Mouse (Mus musculus) testis, postnatal 14 days (tissue): Measurements from ENCODE around the gene Stxbp6.

ENCODE experiments used
- DNase-seq: peaks from one replicate; pipeline ENCODE4 v3.0.0; 2021; ENCODE audit warnings: low spot score

The Stxbp6 gene

GRCm38 (mm10) chr12:44913854-44914253 is 160.7 kb downstream of the Stxbp6 start:
- DNase-seq, result no peak

GRCm38 (mm10) chr12:44908028-44908702 is 166.3 kb downstream of the Stxbp6 start:
- DNase-seq, result no peak

- no peak for DNase-seq
Observed at GRCm38 (mm10) chr12:44906001-44906400, 168.5 kb downstream of the Stxbp6 start.

DNA sequence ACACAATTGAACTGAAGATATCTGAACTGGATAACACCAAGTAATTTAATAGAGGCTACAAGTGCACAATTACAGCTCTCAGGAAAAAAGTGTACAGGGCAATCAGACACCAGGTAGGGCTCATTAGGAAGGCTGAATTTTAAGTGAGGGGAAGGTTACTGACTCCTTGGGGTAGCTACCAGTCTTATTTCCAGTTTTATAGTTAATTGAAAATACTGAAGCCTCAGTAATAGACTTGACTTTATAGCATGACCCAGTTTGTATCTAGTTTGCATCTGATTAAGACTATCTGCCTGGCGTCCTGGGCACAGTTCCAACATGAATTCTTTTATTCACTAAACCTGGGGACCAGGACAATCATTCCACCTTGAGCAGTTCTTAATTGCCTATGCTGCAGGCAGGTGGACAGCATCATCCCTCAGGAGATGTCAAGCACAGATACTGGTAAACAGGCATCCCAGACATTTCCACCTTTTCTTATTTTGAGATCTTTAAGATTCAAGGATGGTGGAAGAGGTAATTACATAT is 171.2 kb downstream of the Stxbp6 start:
- no peak for DNase-seq

GRCm38 (mm10) chr12:44899173-44899870 is 175.2 kb downstream of the Stxbp6 start:
- no peak for DNase-seq

- no peak for DNase-seq
Observed at GRCm38 (mm10) chr12:44896460-44896859, 178.0 kb downstream of the Stxbp6 start.

- DNase-seq, result no peak
Observed at GRCm38 (mm10) chr12:44889677-44890393, 184.7 kb downstream of the Stxbp6 start.

DNA sequence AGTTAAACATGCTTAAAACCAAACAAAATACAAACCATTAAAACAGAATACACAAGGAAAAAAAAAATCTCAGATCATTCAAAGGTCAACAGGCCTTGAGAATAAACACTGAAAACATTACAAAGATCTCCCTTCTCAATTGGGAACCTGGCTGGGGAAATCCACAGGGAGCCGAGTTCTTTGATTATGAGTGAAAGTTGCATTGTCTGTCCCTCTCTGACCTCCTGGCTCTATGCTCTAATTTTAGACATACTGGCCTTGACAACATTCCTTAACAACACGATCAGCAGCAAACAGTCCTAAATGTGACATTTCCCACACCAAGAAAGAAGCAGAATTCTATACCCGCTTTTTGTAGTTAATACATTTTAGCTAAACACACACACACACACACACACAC is 187.7 kb downstream of the Stxbp6 start:
- DNase-seq, result peak; percentile 38

DNA sequence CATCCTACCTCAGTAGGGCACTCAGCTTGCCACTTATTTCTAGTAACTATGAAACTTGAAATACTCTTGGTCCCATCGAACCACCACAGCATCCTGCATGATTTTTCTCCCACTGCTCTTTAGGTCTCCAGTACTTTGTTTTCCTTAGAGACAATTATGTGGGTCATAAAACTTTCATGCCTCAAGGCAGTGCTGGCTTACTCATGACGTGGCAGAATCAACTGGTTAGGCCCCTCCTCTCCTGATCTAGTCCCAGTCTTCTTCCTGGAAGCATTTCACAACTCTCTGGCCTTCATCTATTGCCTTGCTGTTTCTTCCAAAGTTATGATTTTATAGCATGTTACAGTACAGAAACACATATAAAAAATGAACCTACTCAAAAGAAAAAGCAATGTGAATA is 201.8 kb downstream of the Stxbp6 start:
- DNase-seq, result no peak

- no peak for DNase-seq
Observed at GRCm38 (mm10) chr12:44865442-44865841, 209.1 kb downstream of the Stxbp6 start.

DNA sequence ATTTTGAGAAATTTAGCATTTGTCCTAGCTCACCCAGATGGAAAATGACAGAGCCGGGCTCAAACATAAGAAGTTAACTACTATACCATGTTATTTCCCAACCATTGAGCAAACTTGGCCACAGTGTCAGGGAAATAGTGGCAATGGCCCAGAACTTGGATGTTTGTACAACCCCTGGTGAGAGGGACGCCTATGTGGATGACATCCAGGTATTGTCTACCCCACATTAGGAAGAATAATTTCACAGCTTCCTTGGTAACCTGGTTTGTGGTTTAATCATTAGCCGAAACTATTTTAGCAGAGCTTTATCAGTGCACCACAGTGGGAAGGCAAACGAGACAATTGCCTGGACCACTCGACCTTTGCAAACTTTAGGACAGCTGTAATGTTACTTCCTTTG is 215.1 kb downstream of the Stxbp6 start:
- no peak for DNase-seq

DNA sequence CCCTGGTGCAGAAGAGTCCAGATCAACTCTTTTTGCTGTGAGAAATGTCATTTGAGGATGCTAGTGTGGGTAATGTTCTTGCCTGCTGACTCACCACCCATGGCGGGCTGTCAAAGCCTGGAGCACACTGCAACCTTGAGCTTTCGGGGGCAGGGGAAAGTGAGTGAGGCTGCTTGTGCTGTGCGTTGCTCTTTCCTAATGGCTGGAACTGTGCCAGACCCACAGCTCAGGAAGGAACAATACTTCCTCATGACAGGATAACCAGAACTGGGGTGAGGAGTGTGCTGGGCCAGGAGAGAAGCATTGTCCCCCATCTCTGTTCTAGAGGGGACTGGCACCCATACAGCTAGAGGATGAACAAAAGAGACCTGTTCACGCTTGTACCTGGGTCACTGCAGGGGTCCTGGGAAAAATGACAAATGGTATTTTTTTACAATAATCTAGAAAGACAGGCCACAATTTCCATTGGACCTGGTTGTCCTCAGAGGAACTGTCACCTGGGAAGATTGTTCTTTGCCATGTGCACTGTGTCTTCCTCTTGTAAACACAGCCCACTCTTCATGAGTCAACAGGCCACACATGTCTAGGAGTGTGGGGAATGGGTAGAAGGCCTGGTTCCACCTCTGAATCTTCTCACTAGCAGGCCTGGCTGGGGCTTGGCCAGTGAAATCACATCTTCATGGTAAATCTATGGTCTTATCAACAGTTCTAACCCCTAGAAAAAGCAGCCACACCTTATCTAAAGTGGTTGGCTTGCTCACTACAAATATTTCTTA is 216.2 kb downstream of the Stxbp6 start:
- DNase-seq, result peak; percentile 63

GRCm38 (mm10) chr12:44852024-44852423 is 222.5 kb downstream of the Stxbp6 start:
- DNase-seq, result no peak

DNA sequence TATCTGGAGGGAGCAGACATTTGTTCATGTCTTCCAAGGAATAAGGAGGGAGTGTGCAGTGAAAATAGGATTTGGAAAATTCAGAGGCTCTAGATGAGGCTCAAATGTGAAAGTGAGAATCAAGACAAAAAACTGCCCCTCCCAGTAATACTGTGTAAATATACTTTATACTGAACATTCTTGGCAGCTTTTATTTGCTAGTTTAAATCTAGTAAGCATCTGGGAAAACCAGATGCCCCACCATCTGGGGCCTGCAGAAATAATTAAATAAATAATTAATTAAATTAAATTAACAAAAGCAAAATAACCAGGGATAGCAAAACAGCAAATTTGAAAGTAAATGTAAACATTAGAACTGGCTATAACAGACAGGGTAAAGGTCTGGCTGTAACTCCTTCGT is 224.0 kb downstream of the Stxbp6 start:
- DNase-seq, result no peak

DNA sequence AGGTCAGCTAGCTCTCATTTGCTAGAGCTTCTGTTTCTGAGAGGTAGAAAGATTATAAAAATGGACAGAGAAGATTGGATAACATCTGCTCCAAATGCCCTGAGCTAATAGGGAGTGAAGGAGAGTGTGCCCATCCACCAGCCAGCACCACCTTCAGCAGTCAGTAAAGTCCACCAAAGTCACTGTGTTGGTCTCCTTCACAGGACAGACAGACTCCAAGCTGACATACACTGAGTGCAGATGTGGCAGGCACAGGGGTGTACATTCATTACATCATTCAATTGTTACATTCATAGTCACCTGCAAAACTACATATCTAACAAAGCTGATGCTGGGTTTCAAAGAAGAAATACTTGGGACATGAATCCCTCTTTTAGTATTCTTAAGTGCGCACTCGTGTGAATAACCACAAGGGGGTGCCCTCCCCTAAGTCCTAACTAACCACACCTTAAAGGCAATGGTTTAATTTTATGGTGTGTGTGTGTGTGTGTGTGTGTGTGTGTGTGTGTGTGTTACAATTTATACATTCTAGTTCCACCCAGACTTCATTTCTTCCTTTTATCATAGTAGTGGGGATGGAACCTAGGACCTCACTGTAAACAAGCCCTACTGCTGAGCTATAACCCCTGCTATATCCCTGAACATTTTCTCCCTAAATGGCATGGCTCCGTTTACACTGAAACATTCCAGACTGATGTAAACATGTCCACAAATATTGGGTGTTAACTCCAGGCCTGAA is 225.9 kb downstream of the Stxbp6 start:
- DNase-seq, result peak; percentile 3

- DNase-seq, result no peak
Observed at GRCm38 (mm10) chr12:44840585-44840984, 233.9 kb downstream of the Stxbp6 start.

DNA sequence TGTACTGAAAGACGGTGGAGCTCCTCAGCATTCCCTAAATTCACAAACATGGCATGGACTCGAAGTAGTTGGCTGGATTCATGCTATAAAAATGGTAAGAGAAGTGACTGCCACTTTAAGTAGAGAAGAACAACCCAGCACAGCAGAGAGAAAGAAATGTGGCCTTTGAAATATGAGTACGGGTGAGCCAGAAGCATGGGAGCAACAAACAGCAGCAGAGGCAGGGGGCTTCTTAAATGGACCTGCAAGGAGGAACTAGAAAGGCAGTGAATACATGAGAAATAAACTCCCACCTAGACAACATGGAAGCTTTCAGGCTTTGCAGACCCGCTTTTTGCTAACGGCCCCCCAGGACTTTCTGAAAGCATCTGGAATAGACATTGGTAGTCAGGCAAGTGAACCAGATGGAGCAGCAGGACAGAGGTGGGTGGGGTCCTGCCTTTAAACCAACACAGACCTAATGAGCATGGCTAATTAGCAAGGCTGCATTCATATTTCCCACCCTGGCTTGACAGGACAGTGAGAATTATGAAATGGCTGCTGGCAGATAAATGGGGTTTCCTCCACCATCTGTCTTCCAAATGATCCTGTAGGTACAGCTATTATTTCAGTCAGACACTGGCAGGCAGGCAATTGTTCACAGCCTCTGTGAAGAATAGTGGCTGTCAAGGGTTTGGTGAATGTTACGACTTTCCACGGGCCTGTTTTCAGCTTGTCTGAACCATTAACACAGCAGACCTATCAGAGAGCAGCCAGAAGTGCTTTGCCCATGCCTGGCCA is 234.7 kb downstream of the Stxbp6 start:
- no peak for DNase-seq

GRCm38 (mm10) chr12:44835879-44836467 is 238.5 kb downstream of the Stxbp6 start:
- DNase-seq, result no peak

- no peak for DNase-seq
Observed at GRCm38 (mm10) chr12:44811895-44812294, 262.6 kb downstream of the Stxbp6 start.

DNA sequence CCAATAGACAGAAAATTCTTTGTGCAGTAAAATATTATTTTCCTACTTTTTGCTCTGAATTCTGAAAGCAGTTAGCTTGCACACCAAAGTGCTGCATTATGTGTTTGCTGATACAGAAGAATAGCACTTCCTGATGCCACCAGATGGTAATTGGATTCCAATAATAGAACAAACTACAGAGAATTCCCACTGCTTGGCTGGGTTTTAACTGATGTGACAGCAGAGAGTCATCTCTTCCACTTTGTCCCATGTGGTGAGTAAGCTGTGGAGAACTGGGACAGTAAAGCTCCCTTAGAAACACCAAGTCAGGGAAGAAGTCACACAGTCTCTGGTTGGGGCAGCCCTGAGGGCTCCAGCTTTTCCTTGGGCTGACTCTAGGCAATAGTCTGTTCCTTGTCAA is 270.3 kb downstream of the Stxbp6 start:
- no peak for DNase-seq
